Mouse (Mus musculus): ENCODE data around the gene Tmbim4. TPM values are rescaled to one million over a fixed set of nuclear protein-coding genes. Genes with fewer than 3 reads are reported as not detected.

Tmbim4 gene
- total RNA-seq, 2 experiments from 2014 or later, result 62.4 to 62.7 TPM

DNA sequence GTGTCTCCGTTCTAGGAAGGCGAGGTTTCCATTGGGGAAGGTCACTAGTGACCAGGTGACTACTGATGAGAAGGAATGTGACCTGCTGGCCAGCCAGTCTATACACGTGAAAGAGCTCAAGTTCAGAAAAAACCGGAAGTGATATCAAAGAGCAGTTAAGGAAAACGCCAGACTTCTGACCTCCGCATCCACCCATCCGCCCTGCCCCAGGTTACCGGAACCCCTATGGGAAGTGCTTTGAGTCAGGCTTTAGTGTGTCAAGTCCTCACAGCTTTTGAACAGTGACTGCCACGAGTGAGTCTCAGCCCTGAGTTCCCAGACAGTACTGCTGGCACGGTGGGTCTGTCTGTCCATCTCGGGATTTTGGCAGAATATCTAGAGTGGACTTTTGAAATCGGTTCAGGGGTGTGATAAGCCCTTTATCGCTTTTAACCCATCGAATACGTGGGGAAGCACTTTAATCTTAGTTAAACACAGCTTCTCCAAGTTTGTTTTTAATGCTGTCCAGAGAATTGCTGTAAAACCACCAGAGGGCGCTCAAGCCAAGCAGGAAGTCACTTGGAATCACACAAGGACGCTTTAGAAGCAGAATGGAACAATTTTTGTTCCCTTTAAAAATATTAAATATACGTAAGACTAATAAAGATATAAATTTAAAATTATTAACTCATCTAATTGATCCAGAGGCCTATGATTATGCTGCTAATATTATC is 32.4 kb downstream of the Tmbim4 start:
- peak; percentile 54 for DNase-seq
- intact Hi-C loops (cut with DNase I; ENCODE audit: low total_unique reads), result no loop called here

DNA sequence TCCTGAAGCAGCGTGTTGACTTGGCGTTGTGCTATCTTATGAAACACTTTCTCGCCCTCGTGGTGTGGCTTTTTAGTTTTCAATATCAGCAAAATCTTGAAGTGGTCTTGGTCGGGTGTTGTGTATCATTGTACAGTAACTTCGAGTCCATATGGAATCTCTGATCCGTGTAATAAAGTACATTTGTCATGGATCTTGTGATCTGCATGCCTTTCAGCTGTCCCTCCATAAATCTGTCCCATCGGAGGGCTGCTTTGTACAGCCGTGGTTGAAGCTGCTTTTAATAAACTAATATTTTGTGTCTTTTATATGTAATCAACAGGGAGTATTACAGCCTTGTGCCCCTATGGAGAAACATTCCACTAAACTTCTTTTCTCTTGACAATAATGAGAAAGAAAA is 35.5 kb downstream of the Tmbim4 start:
- intact Hi-C loops (cut with DNase I; ENCODE audit: low total_unique reads), result no loop called here
- no peak for DNase-seq

DNA sequence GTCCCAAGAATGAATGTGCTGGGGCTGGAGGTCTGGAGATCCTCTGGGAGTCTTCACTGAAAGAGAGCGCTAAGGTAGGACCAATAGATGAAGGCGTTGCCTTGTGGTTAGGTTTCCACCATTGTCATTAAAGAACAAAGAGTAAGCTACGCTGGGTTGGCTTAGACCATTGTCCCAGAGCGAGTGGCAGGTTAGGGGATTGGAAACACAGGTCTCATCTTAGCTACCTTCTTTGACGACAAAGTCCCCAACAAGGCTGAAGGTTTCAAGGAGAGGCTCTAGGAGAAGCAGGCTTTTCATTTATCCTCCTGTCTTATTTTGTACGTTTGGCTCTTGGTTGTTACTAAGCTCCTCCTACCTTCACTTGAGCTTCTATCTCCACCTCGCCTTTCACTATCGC is 36.9 kb downstream of the Tmbim4 start:
- intact Hi-C loops (cut with DNase I; ENCODE audit: low total_unique reads), result no loop called here
- no peak for DNase-seq

DNA sequence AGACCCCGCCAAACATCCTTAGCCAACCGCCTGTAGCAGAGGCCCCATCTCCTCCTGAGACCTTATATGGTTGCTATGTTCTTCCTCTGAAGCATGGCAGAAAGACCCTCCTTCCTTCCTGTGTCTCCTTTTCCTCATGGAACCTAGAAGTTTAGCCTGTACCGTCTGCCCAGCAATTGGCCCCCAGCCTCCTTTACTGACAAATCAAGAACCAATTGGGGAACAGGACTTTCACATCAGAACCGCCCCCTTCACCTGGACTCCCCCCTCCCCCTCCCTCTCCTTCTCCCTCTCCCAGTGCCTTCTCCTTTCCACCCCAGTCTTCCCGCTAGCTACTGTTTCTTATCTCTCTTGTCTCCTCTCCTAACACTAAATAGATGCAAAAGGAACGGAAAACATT is 38.1 kb downstream of the Tmbim4 start:
- intact Hi-C loops (cut with DNase I; ENCODE audit: low total_unique reads), result no loop called here
- no peak for DNase-seq

DNA sequence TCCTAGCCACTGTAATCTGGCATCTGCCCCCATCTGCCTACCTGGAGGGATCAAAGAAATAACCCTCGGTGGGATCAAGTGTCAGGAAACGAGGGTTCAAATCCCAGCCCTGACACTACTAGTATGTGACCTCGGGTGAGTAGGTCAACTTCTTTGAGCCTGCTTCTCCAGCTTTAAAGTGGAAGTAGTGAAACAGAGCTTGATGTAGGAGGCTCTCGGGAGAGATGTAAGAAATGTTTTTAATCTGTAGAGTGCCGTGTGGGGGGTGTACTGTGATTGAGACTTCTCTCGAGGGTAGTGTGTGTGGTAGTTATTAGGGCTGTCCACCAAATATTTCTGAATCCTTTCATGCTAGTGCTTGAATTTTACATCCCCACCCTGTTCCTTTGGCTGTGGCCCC is 41.0 kb downstream of the Tmbim4 start:
- intact Hi-C loops (cut with DNase I; ENCODE audit: low total_unique reads), result no loop called here
- DNase-seq, result no peak

DNA sequence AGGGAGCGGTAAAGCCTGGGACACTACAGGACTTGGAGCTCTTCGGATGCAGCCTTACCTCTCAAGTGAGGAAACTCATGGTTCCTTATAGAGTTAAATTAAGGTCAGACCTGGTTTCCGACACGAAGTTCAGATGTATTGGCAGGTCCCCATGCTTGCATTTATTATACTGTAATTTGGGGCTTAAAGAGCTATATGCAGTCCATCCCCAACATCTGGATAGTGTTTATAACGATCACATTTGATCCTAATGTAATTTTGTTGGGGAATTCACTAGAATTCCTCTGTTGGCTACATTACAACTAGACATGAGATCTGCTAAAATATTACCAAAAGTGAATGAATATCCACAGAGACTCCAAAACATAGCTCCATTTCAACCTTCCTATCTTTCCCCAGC is 44.3 kb downstream of the Tmbim4 start:
- no peak for DNase-seq
- intact Hi-C loops (cut with DNase I; ENCODE audit: low total_unique reads), result no loop called here

DNA sequence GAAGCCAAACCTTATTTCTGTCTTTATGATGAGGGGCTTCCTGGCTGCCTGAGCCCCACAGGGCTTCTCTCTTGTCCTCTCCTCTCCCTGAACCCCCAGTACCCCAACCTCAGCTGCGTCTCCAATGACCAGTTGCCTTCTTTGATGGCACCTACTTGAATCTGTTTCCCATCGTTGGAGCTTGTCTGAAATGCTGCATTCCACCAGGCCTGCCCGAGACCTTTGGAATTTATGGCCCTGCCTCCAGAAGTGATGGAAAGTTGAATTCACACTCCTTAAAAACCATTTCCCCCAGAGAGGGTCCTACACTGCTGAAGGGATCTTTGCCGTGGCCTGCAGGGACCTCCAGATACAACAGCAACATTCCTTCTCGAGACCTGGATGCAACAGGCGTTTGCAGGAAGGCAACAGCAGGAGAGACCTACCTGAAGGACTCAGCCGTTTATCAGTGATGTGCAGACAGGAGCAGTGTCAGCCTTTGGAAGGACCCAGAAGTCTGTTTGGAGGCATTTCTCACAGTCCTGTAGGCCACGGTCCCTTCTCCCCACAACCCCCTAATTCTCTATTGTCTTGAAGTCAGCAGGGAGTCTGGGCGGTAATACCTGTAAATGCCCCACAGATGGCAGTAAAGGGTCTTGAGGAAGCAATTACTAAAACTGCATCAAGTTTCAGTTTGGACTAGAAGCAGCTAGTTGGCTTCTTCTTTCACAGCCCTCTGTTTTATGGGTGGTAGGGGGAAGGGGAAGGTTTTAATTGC is 45.8 kb downstream of the Tmbim4 start:
- intact Hi-C loops (cut with DNase I; ENCODE audit: low total_unique reads), result no loop called here
- DNase-seq, result peak; percentile 23

DNA sequence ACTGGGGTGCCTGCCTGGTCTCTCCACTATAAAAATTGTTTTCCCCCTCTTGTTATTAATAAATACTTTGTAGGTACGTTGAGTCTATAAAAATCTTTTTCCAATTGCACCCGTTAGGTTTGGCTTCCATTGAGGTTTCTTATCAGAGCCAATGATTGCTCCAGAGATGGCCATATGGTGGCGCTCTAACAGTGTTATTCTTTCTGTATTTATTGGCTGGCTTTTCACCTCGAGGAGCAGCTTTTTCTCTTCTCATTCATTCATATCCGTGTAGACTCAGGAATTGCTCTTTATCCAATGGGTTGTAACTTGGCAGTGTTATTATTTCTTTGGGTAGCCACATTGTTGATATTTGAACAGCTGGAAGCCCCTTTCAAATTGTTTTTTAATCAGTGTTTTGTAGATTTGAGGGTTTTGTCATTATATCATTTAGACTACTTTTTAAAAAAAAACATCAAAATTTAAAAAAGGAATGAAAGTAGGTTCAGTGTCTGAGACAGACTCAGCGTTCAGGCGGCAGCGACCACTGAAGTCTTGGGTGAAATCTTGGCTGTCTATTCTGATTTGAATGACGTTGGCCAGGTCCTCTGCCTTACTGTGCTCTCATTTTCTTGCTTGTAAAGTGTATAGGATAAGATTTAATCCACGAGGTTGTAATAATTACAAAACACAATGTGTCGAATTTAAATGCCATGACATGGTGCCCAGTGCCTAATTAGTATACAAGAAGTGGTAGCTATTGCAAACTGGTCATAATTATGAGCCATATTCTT is 49.7 kb downstream of the Tmbim4 start:
- DNase-seq, result no peak
- intact Hi-C loops (cut with DNase I; ENCODE audit: low total_unique reads), result no loop called here

DNA sequence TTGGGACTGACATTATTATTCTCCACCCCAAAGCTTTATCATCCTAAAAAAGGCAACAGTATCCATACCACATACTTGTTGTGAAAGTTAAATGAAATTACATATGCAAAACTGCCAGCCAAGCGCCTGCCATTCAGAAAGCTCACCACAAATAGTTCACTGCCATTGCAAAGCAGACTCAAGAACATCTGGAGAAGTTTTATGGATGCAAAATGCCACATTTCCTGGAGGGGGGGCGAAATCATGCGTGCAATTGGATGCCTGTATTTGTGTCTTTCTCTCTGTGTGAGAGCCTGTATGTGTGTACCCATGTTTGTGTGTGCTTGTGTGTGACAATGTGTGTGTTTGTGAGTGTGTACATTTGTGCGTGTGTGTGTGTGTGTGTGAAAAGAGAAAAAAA is 50.4 kb downstream of the Tmbim4 start:
- no peak for DNase-seq
- intact Hi-C loops (cut with DNase I; ENCODE audit: low total_unique reads), result no loop called here

DNA sequence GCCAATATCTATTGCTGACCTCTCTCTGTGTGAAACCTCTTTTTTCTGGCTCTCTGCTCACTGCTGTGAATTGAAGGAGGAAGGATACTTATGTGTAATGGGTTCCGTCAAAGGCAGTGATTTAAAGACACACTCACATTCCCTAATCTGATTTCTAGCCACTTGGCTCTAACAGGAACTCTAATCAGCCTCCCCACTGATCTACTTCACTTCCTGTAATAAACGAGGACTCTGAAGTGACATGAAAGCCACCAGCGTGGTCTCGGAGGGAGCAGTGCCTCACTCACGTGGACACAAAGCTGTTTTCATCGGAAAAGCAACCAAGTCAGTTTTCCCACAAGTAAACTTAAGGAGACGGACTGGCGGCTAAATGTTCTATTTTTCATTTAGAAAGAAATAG is 51.4 kb downstream of the Tmbim4 start:
- DNase-seq, result no peak
- intact Hi-C loops (cut with DNase I; ENCODE audit: low total_unique reads), result no loop called here

DNA sequence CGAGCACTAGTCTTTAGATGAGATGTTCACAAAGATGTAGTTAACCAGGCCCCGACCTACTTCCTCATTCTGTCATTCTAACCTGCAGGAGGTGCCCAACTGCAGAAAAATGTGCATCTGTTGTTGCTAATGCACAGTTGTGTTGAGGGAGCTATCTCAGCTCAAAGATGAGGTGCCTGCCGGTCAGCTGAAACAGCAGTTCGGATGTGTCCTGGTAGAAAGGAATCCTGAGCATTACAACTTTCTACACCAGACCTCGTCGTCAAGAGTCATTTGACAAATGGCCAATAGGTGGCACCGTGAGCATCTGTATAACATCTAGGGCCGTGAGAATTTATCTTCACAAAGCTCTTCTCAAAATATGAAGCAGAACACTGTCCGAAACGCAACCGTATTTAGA is 55.8 kb downstream of the Tmbim4 start:
- intact Hi-C loops (cut with DNase I; ENCODE audit: low total_unique reads), result no loop called here
- DNase-seq, result peak; percentile 20

DNA sequence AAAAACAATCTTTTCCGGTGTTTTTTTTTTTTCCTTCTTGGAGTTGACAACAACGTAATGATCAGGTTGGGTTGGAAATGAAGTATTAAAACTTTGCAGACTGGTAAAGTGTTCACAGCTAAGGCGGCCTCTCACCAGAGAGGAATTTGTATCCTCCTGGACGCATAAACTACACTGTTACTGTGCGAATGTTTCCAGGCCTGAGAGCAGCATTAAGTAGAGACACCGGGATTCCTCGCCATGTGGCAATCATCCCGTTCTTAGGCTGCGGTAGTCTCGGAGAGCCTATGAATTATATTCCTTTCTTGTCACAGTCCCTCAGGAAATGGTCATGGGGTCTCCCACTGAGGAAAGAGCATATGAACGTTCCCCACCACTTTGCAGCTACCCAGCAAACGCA is 66.4 kb downstream of the Tmbim4 start:
- no peak for DNase-seq
- intact Hi-C loops (cut with DNase I; ENCODE audit: low total_unique reads), result no loop called here

DNA sequence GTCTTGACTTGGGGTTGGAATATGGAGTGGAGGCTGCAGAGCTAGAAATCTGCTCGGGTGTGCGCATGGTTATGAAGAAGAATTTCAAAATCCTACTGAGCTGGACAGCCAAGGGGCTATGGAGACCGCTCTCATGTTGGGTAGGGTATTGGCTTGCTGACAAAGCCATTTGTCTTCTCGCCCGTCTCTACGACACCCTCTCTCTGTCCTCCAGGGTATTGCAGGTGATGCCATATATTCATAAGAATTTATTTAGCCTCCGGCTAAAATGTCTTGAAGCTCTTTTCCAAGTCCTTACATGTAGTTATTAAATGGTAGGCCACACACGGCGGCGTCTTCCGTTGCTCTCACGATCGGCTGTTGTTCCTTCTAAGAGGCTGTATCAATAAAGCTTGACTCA is 68.6 kb downstream of the Tmbim4 start:
- DNase-seq, result no peak
- intact Hi-C loops (cut with DNase I; ENCODE audit: low total_unique reads), result no loop called here

DNA sequence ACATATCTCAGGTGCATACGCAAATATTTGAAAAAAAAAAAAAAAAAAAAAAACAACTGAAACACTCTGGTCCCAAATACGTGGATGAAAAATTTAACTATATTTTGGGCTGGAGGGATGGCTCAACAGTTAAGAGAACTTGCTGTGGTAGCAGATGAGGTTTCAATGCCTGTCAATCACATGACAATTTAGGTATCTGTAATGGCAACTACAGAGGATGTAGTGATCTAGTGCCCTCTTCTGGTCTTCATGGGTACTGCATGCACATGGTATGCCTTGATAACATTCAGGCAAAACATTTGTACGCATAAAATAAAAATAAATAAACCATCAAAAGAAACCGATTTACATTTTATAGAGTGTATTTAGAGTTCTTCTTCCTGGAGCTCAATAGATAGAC is 69.4 kb downstream of the Tmbim4 start:
- intact Hi-C loops (cut with DNase I; ENCODE audit: low total_unique reads), result no loop called here
- DNase-seq, result peak; percentile 26

DNA sequence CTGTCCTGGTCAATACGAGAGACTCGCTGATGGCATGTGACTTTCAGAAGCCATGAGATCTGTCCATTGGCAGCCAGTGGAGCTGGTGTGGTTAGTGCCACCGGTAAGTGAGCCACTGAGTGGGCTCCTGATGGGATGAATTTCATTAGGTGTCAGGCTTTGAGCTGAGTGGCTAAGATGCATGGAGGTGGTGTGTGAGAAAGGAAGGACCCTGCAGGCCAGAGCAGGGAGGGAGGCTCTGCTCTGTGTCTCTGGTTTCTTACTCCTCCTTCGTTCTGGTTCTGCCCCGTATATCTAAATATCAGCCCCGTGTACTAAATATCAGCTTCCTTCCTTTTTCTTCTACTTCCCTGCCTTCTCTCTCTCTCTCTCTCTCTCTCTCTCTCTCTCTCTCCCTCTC is 69.9 kb downstream of the Tmbim4 start:
- intact Hi-C loops (cut with DNase I; ENCODE audit: low total_unique reads), result no loop called here
- no peak for DNase-seq

DNA sequence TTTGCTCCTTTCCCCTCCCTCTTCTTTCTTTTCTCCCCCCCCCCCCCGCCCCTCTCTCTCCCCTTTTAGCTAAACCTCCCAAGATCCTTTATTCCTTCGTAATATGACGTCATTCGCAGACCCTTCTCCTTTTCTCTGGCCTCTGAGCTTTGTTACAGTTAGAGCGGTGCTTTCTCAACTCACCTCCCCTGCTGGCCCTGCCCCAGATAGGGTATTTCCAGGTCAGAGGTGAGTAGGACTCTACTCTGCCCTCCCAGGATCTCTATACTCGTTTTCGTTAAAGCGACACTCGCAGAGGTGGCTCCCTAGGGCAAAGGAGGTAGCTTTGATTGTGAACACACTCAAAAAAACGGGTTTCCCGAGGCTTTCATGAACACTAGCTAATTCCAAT is 70.5 kb downstream of the Tmbim4 start:
- intact Hi-C loops (cut with DNase I; ENCODE audit: low total_unique reads), result no loop called here
- DNase-seq, result no peak

DNA sequence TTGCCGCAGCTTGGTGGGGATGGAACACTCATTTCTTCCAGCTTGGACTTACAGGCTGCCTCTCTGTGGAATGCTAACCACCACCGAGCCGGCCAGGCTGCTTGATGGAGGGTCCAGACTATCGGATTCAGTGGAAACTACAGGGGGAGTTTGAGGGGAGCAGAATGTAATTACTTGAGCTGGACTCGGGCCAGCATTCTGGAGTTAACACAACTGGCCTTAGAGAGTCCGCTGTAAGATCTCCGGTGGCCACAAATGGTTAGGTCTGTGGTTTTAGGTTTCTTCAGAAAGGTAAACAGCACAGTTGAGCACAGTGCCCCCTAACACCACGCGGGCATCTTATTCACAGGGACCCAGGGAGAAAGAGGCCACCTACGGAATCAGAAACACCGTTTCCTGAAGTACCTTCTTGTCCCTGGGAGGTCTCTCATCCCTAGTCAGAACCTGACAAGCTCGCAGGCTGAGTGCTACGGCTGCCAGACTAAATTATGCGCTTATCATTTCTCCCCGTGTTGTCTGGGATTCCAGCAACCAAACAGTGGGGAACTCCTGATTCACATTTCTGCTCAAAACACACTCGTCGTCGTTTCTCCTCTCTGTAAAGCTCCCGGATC is 71.0 kb downstream of the Tmbim4 start:
- DNase-seq, result no peak
- intact Hi-C loops (cut with DNase I; ENCODE audit: low total_unique reads), result no loop called here

DNA sequence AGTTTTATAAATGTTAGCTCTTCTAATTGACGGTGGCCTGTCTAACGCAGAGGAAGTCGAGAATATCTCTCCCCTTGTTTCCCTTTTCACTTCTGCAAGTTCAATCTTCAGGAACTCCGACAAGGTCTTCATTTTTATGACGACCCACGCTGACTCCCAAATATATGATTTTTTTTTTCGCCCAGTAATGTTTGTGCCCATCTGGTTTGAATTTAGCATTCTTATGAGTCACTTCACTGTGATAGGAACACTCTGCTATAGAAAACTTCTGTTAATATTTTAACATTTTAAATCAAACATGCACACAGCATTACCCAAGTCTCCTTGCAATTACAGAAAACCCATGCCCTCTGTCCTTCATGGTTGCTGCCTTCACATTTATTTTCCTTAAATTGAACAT is 71.9 kb downstream of the Tmbim4 start:
- intact Hi-C loops (cut with DNase I; ENCODE audit: low total_unique reads), result no loop called here
- DNase-seq, result no peak

Data from gastrocnemius, postnatal 14 days (tissue).